Mouse (Mus musculus) hindbrain, embryonic 14.5 days (tissue): ENCODE data around the gene Cpz. TPM values are rescaled to one million over a fixed set of nuclear protein-coding genes. Genes with fewer than 3 reads are reported as not detected.

Experiments used
- ATAC-seq: fragments of 200-750 bp; cut with Nextera tagmentation; 2 replicates; pipeline ENCODE4 v1.8.0; 2017; ENCODE audit warnings: moderate number of reproducible peaks, mild to moderate bottlenecking, moderate TSS enrichment, moderate library complexity; ENCODE audit not compliant: low FRiP score
- DNase-seq: peaks from one replicate; pipeline ENCODE4 v3.0.0-alpha.2; 2015; ENCODE audit warnings: low spot score
- H3K27ac ChIP-seq: fragments of 300-500 bp; sonication (generic); 2 replicates; pipeline ENCODE4 v1.5.1; 2014; ENCODE audit warnings: mild to moderate bottlenecking, moderate library complexity
- H3K27me3 ChIP-seq: fragments of 300-500 bp; sonication (generic); 2 replicates; pipeline ENCODE4 v1.6.1; 2014; ENCODE audit warnings: mild to moderate bottlenecking, low read length, mixed read lengths; ENCODE audit not compliant: control insufficient read depth, insufficient read depth
- H3K36me3 ChIP-seq: fragments of 300-500 bp; sonication (generic); replicated peaks from 2 replicates; pipeline ENCODE4 v1.6.1; 2014; ENCODE audit not compliant: control insufficient read depth, insufficient read depth
- H3K4me1 ChIP-seq: fragments of 300-500 bp; sonication (generic); replicated peaks from 2 replicates; pipeline ENCODE4 v1.6.1; 2014; ENCODE audit warnings: antibody characterized with exemption, low read length, mixed read lengths; ENCODE audit not compliant: control insufficient read depth, insufficient read depth
- H3K4me2 ChIP-seq: fragments of 300-500 bp; sonication (generic); replicated peaks from 2 replicates; pipeline ENCODE4 v1.6.1; 2014; ENCODE audit warnings: mild to moderate bottlenecking, moderate library complexity
- H3K4me3 ChIP-seq: fragments of 300-500 bp; sonication (generic); replicated peaks from 2 replicates; pipeline ENCODE4 v1.5.1; 2014; ENCODE audit warnings: mild to moderate bottlenecking, low read length
- H3K9ac ChIP-seq: fragments of 300-500 bp; sonication (generic); 2 replicates; pipeline ENCODE4 v1.6.1; 2014
- H3K9me3 ChIP-seq: fragments of 300-500 bp; sonication (generic); 2 replicates; pipeline ENCODE4 v1.6.1; 2016; ENCODE audit warnings: low read length; ENCODE audit not compliant: control insufficient read depth
- WGBS: fragments of 180-500 bp; shearing (Covaris S2); extraction: QIAGEN DNeasy Blood & Tissue Kit; methylation state at CpG from one replicate; pipeline ENCODE4 v1.1.7; 2014; 5-methylcytosine and 5-hydroxymethylcytosine counted together
- polyA plus RNA-seq: library from polyadenylated mRNA; unstranded; fragments of >200 nt; fragmentation: Nextera tagmentation; extraction: Ambion mirVana; gene quantifications from 2 replicates; pipeline ENCODE4 v1.2.1, GENCODE M21; 2014

Gene Cpz
- polyA plus RNA-seq, result 0.80 and 1.0 TPM in 2 replicates

GRCm38 (mm10) chr5:35525469-35526123, at the start of gene Cpz:
TSS of gene Cpz (minus strand) at chr5:35525698.
- H3K9me3 ChIP-seq, result no peaks in the 10 kb centered on the region
- no peak within 1 kb of the TSS for H3K27ac ChIP-seq
- DNase-seq (peak; percentile 58), ATAC-seq (peak; percentile 49; the same call in 1 of the 2 replicates)
- 0 out of 2 replicates have a peak, but pooled peaks cover 8% of the 10 kb centered on the region for H3K4me1 ChIP-seq
- H3K4me2 ChIP-seq, result peak within 1 kb of the TSS; percentile 45
- no peaks in the 10 kb centered on the region for H3K36me3 ChIP-seq
- peaks cover 26% of the 10 kb centered on the region for H3K27me3 ChIP-seq
- 2% methylated on average over 29 of the region's 29 CpGs for WGBS
- H3K9ac ChIP-seq, result peak within 1 kb of the TSS; percentile 41
- H3K4me3 ChIP-seq, result peak within 1 kb of the TSS; percentile 21

GRCm38 (mm10) chr5:35574653-35575599, 49.4 kb upstream of the Cpz start, which contains the start of gene Trmt44:
TSS of gene Trmt44 (minus strand) at chr5:35575070.
- Histone ChIP-seq H3K9me3 (no peaks in the 10 kb centered on the region), H3K27ac (peak within 1 kb of the TSS; percentile 88), H3K9ac (peak within 1 kb of the TSS; percentile 74), H3K4me3 (peak within 1 kb of the TSS; percentile 93), H3K36me3 (peaks cover 34% of the 10 kb centered on the region), H3K4me1 (peaks cover 13% of the 10 kb centered on the region), H3K4me2 (peak within 1 kb of the TSS; percentile 81), H3K27me3 (no peaks in the 10 kb centered on the region)
- DNase-seq (peak; percentile 92), ATAC-seq (peak; percentile 96)
- WGBS, result 4% methylated on average over 56 of the region's 56 CpGs

DNA sequence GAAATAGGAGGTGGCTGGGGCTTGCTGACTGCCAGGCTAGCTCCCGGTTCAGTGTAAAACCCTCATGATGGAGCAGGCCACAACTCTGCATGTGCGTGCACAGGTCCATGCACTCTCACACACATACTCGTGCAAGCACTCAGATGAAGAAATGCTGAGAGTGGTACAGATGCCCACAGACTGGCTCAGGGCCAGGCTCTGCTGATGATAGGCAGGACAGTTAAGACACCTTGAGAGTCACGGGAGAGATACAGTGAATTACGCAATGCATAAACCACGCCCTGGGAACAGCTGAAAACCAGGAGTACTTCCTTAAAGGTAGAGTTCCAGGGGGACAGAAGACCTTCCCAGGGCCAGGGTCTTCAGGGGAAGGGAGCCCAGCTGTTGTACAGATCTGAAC, 46.0 kb upstream of the Cpz start:
- ATAC-seq (no peak), DNase-seq (no peak)
- Histone ChIP-seq H3K4me3 (no peak overlapping the region), H3K27me3 (no peaks in the 10 kb centered on the region), H3K4me1 (peaks cover 13% of the 10 kb centered on the region), H3K27ac (no peak overlapping the region), H3K36me3 (peaks cover 67% of the 10 kb centered on the region), H3K9ac (no peak overlapping the region), H3K4me2 (no peak overlapping the region), H3K9me3 (no peaks in the 10 kb centered on the region)
- WGBS, result 93% methylated on average over 6 of the region's 6 CpGs

DNA sequence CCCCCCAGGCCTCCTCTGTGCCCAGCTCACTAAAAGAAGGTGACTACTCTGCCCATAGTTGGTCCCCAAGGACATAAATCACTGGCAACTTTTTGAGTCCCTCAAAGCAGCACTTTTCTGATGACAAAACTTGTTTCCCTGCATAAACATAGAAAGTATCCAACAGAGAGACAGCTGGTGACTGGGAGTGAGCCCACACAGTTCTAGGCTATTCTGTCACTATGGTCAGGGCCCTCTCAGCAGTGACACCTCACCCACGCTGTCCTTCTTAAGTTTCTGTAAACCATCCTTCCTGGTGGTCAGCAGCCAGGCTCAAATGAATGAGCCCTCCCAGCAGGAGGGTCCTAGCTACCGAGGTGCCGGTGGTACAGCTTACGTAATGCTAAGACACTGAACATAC, 41.1 kb upstream of the Cpz start:
- WGBS, result 86% methylated on average over 4 of the region's 4 CpGs

GRCm38 (mm10) chr5:35565217-35565616, 39.7 kb upstream of the Cpz start:
- Histone ChIP-seq H3K4me2 (no peak overlapping the region), H3K9ac (no peak overlapping the region), H3K4me3 (no peak overlapping the region), H3K36me3 (peaks cover 97% of the 10 kb centered on the region), H3K27me3 (no peaks in the 10 kb centered on the region), H3K4me1 (no peaks in the 10 kb centered on the region), H3K27ac (no peak overlapping the region), H3K9me3 (no peaks in the 10 kb centered on the region)
- DNase-seq, result no peak
- ATAC-seq, result no peak
- WGBS, result 94% methylated on average over 9 of the region's 9 CpGs

More for the DNA sequence above, 41.1 kb upstream of the Cpz start:
- H3K4me1 ChIP-seq, result no peaks in the 10 kb centered on the region
- no peak for ATAC-seq
- H3K9ac ChIP-seq, result no peak overlapping the region
- H3K27ac ChIP-seq, result no peak overlapping the region
- H3K9me3 ChIP-seq, result no peaks in the 10 kb centered on the region
- H3K27me3 ChIP-seq, result no peaks in the 10 kb centered on the region
- DNase-seq, result no peak
- H3K36me3 ChIP-seq, result peaks cover 98% of the 10 kb centered on the region
- H3K4me2 ChIP-seq, result no peak overlapping the region
- H3K4me3 ChIP-seq, result no peak overlapping the region

DNA sequence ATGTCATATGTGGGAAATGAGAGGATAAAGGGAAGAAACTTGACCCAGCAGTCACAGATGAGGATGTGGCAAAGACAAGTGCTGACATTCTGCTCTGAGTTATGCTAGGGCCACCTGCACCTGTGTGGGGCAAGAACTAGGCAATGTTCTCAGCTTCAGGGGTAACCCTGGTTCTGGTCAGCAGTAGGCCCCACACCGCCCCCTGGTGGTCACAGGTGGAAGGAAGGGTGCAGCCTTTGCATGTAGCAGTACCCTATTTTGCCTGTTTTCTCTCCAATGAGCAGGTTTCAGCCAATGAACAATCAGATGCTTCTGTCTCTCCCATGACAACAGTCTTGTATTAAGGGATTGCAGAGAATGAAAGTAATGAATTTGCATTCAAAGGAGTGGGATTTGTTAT, 38.0 kb upstream of the Cpz start:
- Histone ChIP-seq H3K9me3 (no peaks in the 10 kb centered on the region), H3K4me1 (no peaks in the 10 kb centered on the region), H3K4me2 (no peak overlapping the region), H3K27me3 (no peaks in the 10 kb centered on the region), H3K4me3 (no peak overlapping the region), H3K9ac (no peak overlapping the region), H3K36me3 (peaks cover 90% of the 10 kb centered on the region), H3K27ac (no peak overlapping the region)
- DNase-seq, result peak; percentile 75
- ATAC-seq, result no peak
- WGBS, result 0% methylated on average over 1 of the region's 1 CpGs

- ATAC-seq (no peak), DNase-seq (no peak)
- WGBS, result 84% methylated on average over 2 of the region's 2 CpGs
- no peaks in the 10 kb centered on the region for H3K9me3 ChIP-seq
- no peaks in the 10 kb centered on the region for H3K27me3 ChIP-seq
- H3K27ac ChIP-seq, result no peak overlapping the region
- peaks cover 85% of the 10 kb centered on the region for H3K36me3 ChIP-seq
- no peak overlapping the region for H3K9ac ChIP-seq
- H3K4me3 ChIP-seq, result no peak overlapping the region
- H3K4me2 ChIP-seq, result no peak overlapping the region
- H3K4me1 ChIP-seq, result no peaks in the 10 kb centered on the region
These were observed 37.1 kb upstream of the Cpz start for GRCm38 (mm10) chr5:35562616-35563015.

DNA sequence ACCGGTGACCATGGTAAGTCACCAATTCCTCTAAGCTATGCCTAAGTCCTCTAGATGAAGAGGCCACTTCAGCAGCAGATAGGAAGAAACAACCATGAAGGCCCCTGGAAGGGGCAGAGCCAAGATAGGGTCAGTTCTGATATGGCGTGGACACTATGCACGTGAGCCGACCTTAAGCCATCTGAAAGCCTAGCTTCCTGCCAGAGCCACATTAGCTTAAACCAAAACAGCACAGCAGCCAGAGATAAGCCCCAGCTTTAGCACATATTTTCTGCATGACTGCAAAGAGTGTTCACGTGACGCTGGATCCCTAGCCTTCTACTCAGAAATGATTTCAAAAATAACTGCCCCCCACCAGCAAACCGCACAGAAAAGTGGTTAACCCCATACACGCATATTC, 33.9 kb upstream of the Cpz start:
- H3K9me3 ChIP-seq, result no peaks in the 10 kb centered on the region
- no peak overlapping the region for H3K4me3 ChIP-seq
- H3K36me3 ChIP-seq, result peaks cover 79% of the 10 kb centered on the region
- no peak for DNase-seq
- H3K4me2 ChIP-seq, result no peak overlapping the region
- ATAC-seq, result no peak
- no peaks in the 10 kb centered on the region for H3K27me3 ChIP-seq
- H3K9ac ChIP-seq, result no peak overlapping the region
- H3K27ac ChIP-seq, result no peak overlapping the region
- WGBS, result 92% methylated on average over 8 of the region's 8 CpGs
- no peaks in the 10 kb centered on the region for H3K4me1 ChIP-seq

DNA sequence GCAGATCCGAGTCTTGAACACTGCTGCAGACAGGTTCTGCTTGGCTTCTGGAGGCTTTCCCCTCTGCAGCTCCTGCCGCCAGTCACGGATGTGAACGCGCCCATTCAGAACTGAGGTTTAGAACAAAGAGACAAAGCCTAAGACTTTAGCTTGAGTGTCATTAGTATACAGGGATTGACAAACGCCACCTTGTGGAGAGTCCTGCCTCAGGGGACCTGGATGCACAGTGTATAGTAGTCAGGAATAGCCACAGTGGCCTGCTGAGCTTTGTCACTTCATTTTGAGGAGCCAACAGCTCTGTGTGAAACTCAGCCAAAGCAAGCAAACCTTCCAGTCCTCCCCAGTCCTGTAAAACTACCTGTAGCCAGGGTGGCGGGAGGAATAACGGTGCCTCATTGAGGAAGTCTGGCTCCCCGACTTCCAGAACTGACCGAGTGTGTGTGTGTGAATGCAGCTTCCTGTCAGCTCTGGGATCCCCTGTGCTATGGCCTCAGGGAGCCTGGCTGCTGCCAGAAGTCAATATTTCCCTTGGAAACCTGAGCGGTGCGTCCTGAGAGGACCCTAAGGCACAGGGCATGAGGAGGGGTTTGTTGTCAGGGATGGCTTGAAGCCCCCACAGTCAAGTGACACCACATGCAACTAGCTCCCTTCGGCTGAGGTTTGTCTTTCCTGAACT, 32.6 kb upstream of the Cpz start:
- no peak overlapping the region for H3K27ac ChIP-seq
- no peak overlapping the region for H3K4me2 ChIP-seq
- H3K9me3 ChIP-seq, result no peaks in the 10 kb centered on the region
- no peaks in the 10 kb centered on the region for H3K4me1 ChIP-seq
- H3K27me3 ChIP-seq, result no peaks in the 10 kb centered on the region
- 71% methylated on average over 13 of the region's 13 CpGs for WGBS
- no peak overlapping the region for H3K4me3 ChIP-seq
- DNase-seq, result no peak
- peaks cover 66% of the 10 kb centered on the region for H3K36me3 ChIP-seq
- no peak for ATAC-seq
- H3K9ac ChIP-seq, result no peak overlapping the region
